Mouse (Mus musculus) midbrain, embryonic 13.5 days (tissue): ENCODE measurements around the gene Col9a1. TPM values are rescaled to one million over a fixed set of nuclear protein-coding genes. Genes with fewer than 3 reads are reported as not detected.

Experiments used
- ATAC-seq: fragments of 200-750 bp; cut with Nextera tagmentation; 2 replicates; pipeline ENCODE4 v1.8.0; 2017; ENCODE audit warnings: mild to moderate bottlenecking, moderate TSS enrichment, moderate library complexity
- H3K27ac ChIP-seq: fragments of 300-500 bp; sonication (generic); 2 replicates; pipeline ENCODE4 v1.5.1; 2015; ENCODE audit warnings: inconsistent platforms, mild to moderate bottlenecking, moderate library complexity
- H3K27me3 ChIP-seq: fragments of 300-500 bp; sonication (generic); 2 replicates; pipeline ENCODE4 v1.6.1; 2015; ENCODE audit warnings: mild to moderate bottlenecking, inconsistent platforms
- H3K36me3 ChIP-seq: fragments of 300-500 bp; sonication (generic); 2 replicates; pipeline ENCODE4 v1.6.1; 2015; ENCODE audit warnings: mild to moderate bottlenecking, inconsistent platforms
- H3K4me1 ChIP-seq: fragments of 300-500 bp; sonication (generic); replicated peaks from 2 replicates; pipeline ENCODE4 v1.6.1; 2015; ENCODE audit warnings: inconsistent platforms
- H3K4me2 ChIP-seq: fragments of 300-500 bp; sonication (generic); replicated peaks from 2 replicates; pipeline ENCODE4 v1.6.1; 2015; ENCODE audit warnings: moderate library complexity, mild to moderate bottlenecking, inconsistent platforms
- H3K4me3 ChIP-seq: fragments of 300-500 bp; sonication (generic); replicated peaks from 2 replicates; pipeline ENCODE4 v1.5.1; 2015; ENCODE audit warnings: mild to moderate bottlenecking, inconsistent platforms
- H3K9ac ChIP-seq: fragments of 300-500 bp; sonication (generic); replicated peaks from 2 replicates; pipeline ENCODE4 v1.6.1; 2015; ENCODE audit warnings: mild to moderate bottlenecking, inconsistent platforms
- H3K9me3 ChIP-seq: fragments of 300-500 bp; sonication (generic); 2 replicates; pipeline ENCODE4 v1.6.1; 2016; ENCODE audit warnings: mild to moderate bottlenecking, inconsistent platforms
- WGBS: fragments of 180-500 bp; shearing (Covaris S2); methylation state at CpG from one replicate; pipeline ENCODE4 v1.1.7; 2015; 5-methylcytosine and 5-hydroxymethylcytosine counted together
- polyA plus RNA-seq: library from polyadenylated mRNA; unstranded; fragments of >200 nt; fragmentation: Nextera tagmentation; extraction: Ambion mirVana; gene quantifications from 2 replicates; pipeline ENCODE4 v1.2.1, GENCODE M21; 2015

Gene Col9a1
- polyA plus RNA-seq, 1 experiment from 2014 or later: 0.81 TPM

DNA sequence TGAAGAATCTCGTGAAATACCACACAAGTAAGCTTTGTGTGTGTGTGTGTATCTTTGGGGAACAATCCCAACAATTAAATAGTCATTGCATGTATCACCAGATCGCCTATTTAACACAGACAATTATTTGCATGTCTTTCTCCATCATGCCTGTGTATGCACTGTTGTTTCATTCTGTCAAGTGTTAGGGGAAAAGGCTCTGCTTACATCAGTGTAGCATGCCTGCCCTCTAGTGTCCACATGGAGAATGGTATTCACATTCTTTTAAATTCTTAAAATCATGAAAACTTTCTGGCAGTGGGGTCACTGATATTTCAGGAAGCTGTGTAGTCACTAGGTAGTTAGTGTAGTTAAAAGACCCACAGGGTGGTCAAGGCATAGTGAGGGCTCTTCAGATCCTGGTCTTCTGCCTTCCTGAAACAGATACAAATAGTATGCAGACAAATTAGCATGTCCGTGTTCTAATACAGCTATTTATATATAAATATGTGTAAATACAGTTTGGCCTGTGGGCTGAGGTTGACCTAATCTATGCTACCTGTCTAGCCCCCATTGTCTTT is 71.8 kb downstream of the Col9a1 start:
- H3K4me1 ChIP-seq: peaks cover 10% of the 10 kb centered on the region
- H3K4me3 ChIP-seq: no peak overlapping the region
- WGBS: 52% methylated on average over 3 of the region's 3 CpGs
- no peaks in the 10 kb centered on the region for H3K27me3 ChIP-seq
- peak overlapping the region; percentile 25; the same call in 1 of the 2 replicates for H3K27ac ChIP-seq
- peak; percentile 83 for ATAC-seq
- H3K36me3 ChIP-seq: no peaks in the 10 kb centered on the region
- no peaks in the 10 kb centered on the region for H3K9me3 ChIP-seq
- H3K4me2 ChIP-seq: no peak overlapping the region
- H3K9ac ChIP-seq: no peak overlapping the region

DNA sequence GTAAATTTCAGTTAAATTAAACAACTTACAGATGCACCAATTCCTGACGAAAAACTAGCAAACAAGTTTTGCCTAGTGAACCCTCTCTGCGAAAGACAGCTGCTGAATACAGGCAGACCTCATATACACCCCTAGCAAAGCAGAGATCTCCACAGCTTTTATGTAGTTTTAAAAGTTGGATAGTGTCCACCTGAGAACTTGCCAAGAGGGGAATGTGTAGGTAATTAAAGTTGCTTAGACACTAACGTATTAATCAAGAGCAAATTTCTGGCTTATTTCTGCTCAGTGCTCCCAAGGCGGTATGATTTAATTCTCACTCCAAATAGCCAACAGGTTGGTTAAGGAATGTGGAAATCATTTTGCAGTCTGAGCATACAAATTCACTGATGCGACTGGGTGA is 80.6 kb downstream of the Col9a1 start:
- H3K4me2 ChIP-seq: no peak overlapping the region
- H3K4me3 ChIP-seq: no peak overlapping the region
- no peaks in the 10 kb centered on the region for H3K4me1 ChIP-seq
- ATAC-seq: no peak
- H3K9me3 ChIP-seq: no peaks in the 10 kb centered on the region
- no peak overlapping the region for H3K27ac ChIP-seq
- no peak overlapping the region for H3K9ac ChIP-seq
- H3K27me3 ChIP-seq: no peaks in the 10 kb centered on the region
- 82% methylated on average over 5 of the region's 5 CpGs for WGBS
- no peaks in the 10 kb centered on the region for H3K36me3 ChIP-seq

DNA sequence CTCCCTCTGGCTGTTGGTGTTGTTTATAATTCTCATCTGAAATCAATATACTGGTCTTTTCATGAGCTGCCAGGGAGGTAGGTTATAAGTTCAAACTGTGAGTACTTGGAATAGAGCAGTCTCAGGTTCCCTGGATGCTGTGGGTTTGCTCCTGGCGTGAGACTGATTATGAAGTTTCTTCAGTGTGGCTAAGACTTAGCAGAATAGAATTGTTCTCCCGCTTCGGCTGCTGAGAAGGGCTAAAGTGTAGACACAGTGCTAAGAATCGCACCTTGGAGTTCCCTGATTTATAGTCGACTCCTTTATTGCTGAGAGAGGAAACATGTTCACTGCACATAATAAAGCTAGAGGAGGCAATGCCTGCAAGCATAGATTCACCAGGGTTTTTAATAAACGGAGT is 82.0 kb downstream of the Col9a1 start:
- Histone ChIP-seq H3K4me2 (no peak overlapping the region), H3K9ac (no peak overlapping the region), H3K9me3 (no peaks in the 10 kb centered on the region), H3K27me3 (no peaks in the 10 kb centered on the region), H3K4me1 (no peaks in the 10 kb centered on the region), H3K4me3 (no peak overlapping the region), H3K27ac (no peak overlapping the region), H3K36me3 (no peaks in the 10 kb centered on the region)
- 79% methylated on average over 6 of the region's 6 CpGs for WGBS
- no peak for ATAC-seq

DNA sequence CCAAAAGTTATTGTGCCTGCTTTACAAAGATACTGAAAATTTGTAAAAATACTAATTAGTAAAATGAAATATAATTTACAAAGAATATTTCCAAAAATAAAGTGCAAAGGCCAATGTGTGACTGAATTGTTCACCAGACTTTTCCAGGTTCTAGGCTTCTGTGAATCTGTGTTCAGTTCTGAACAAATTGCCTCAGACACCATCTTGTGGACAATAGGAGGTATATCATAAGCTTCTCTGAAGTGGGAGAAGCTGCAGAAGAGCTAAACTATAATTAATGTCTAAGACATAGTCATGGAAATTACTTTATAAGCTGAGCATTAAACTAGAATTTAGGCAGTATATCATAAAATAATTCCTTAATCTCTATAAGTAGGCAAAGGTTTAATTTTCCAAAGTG is 83.8 kb downstream of the Col9a1 start:
- no peak overlapping the region for H3K9ac ChIP-seq
- no peak overlapping the region for H3K4me2 ChIP-seq
- no peaks in the 10 kb centered on the region for H3K4me1 ChIP-seq
- H3K27me3 ChIP-seq: no peaks in the 10 kb centered on the region
- H3K36me3 ChIP-seq: no peaks in the 10 kb centered on the region
- H3K4me3 ChIP-seq: no peak overlapping the region
- no peaks in the 10 kb centered on the region for H3K9me3 ChIP-seq
- ATAC-seq: no peak
- H3K27ac ChIP-seq: no peak overlapping the region

DNA sequence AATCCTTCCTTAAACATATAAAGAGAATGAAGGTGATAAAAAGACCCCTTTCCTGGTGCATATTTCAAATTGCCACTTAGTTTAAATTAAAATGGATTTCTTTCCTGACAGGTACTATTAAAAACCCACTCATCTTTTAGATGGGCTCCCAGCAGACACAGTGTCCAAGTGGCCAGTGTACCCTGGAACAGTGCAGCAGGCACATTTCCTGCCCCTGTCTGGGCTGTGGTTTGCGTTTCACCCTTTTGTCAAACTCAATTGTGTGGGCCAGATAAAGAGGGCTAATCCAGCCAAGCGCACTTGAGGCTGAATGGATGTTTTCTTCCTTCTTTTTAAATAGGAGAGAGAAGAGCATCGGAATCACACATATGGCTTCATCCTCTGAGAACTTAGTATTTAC is 89.6 kb downstream of the Col9a1 start:
- 6% methylated on average over 3 of the region's 3 CpGs for WGBS

DNA sequence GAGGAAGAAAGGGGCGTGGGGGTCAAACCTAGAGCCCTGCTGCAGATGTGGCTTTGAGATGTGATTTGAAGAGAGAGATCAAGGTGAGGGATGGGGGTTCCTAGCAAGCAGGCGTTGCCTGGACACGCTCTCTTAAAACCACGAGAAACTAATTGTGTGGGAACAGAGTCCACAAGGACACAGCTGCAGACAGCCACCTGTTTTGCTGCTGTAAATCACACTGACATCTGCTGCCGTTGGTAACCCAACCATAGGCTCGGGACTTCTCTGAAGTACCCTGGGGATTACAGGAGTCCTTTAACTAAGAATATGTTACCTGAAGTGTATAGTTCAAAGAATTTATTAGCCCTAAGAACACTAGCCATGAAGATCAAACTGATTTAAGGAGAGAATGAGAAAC is 109.0 kb downstream of the Col9a1 start:
- WGBS: 58% methylated on average over 6 of the region's 6 CpGs
- no peak for ATAC-seq

More for the DNA sequence above, 89.6 kb downstream of the Col9a1 start:
- Histone ChIP-seq H3K4me1 (peaks cover 3% of the 10 kb centered on the region; the same call in 1 of the 2 replicates), H3K27ac (no peak overlapping the region), H3K9ac (no peak overlapping the region), H3K9me3 (no peaks in the 10 kb centered on the region), H3K27me3 (no peaks in the 10 kb centered on the region), H3K4me3 (no peak overlapping the region), H3K4me2 (no peak overlapping the region), H3K36me3 (no peaks in the 10 kb centered on the region)
- no peak for ATAC-seq

DNA sequence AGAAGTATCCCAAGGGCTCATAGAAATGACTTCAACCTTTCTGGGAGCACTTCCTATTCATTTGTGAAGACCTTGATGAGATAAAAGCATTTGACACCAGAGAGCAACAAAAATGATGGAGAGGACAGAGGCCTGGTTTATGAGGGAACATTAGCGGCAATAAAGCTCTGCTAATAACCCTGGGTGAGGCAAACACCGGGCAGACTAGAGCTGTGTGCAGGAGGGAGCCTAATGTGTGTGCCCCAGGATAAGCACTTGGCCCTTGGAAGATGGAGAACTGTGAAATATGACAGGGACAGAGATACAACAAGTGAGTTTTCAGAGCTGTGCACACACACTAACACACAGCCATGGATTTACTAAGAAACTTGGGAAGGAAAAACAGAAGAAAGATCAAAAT is 115.1 kb downstream of the Col9a1 start:
- Histone ChIP-seq H3K4me1 (no peaks in the 10 kb centered on the region), H3K9ac (no peak overlapping the region), H3K4me3 (no peak overlapping the region), H3K27ac (no peak overlapping the region), H3K4me2 (no peak overlapping the region), H3K9me3 (no peaks in the 10 kb centered on the region), H3K36me3 (no peaks in the 10 kb centered on the region), H3K27me3 (no peaks in the 10 kb centered on the region)
- no peak for ATAC-seq
- WGBS: 85% methylated on average over 2 of the region's 2 CpGs

More for the DNA sequence above, 109.0 kb downstream of the Col9a1 start:
- Histone ChIP-seq H3K4me1 (no peaks in the 10 kb centered on the region), H3K27ac (no peak overlapping the region), H3K4me3 (no peak overlapping the region), H3K27me3 (no peaks in the 10 kb centered on the region), H3K36me3 (no peaks in the 10 kb centered on the region), H3K9me3 (no peaks in the 10 kb centered on the region), H3K4me2 (no peak overlapping the region), H3K9ac (no peak overlapping the region)

DNA sequence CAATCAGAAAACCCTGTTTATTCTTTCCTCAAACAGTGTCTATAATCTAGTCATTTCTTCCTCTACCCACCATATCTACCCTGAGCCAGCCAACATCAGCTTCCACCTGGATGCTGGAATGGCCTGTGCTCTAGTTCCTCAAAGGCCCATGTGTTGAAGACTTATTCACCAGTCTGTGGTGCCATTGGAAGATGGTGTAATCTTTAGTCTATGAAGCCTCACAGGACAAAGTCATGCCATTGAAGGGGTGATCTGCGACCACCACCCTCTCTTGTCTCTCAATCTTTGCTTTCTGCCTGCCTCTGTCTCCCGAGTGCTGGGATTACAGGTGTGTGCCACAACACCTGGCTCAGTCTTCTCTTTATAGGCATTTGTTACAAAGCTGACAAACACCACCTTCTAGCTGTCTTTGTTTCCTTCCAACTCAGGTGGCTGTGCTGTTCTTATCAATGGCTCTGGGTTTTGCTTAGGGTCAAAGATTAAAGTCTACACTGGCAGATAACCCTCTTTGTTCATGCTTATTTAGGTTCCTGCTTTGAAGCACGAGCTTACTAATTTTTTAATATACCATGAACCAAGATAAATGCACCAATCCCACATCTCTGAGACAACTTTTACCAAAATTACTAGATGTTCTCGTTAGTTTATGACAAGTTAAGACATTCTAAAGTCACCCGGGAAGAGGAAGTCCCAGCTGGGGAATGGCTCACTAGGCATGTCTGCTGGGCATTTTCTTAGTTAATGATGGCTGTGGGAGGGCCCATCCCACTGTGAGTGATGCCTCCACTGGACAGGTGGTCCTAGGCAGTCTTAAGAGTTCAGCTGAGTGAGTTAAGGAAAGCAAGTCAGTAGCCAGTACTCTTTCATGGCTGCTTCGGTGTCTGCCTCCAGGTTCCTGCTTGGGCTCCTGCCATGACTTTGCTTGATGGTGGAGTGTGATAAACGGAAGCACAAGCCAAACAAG is 117.9 kb downstream of the Col9a1 start:
- H3K9me3 ChIP-seq: no peaks in the 10 kb centered on the region
- 86% methylated on average over 7 of the region's 7 CpGs for WGBS
- no peaks in the 10 kb centered on the region for H3K4me1 ChIP-seq
- no peaks in the 10 kb centered on the region for H3K36me3 ChIP-seq
- H3K27ac ChIP-seq: no peak overlapping the region
- no peaks in the 10 kb centered on the region for H3K27me3 ChIP-seq
- H3K4me2 ChIP-seq: no peak overlapping the region
- no peak for ATAC-seq
- no peak overlapping the region for H3K9ac ChIP-seq
- H3K4me3 ChIP-seq: no peak overlapping the region

DNA sequence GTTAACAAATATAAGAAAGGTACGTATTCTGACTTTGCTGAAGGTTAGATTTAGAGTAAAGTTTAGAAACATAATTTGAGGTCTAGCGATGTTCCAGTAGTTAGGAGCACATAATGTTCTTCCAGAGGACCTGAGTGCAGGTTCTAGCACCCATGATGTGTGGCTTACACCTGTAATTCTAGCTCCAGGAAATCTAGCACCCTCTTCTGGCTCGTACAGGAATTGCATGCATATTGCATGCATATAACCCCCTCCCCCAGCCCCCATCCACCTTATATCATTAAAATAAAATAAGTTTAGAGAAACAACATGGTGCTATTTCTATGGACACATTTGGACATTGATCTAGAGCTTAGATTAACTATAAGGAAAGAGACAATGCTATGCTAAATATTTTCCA is 123.3 kb downstream of the Col9a1 start:
- no peak overlapping the region for H3K9ac ChIP-seq
- H3K4me3 ChIP-seq: no peak overlapping the region
- H3K4me1 ChIP-seq: no peaks in the 10 kb centered on the region
- ATAC-seq: no peak
- no peak overlapping the region for H3K4me2 ChIP-seq
- WGBS: 90% methylated on average over 3 of the region's 3 CpGs
- no peaks in the 10 kb centered on the region for H3K9me3 ChIP-seq
- H3K36me3 ChIP-seq: no peaks in the 10 kb centered on the region
- H3K27me3 ChIP-seq: no peaks in the 10 kb centered on the region
- H3K27ac ChIP-seq: no peak overlapping the region

Other genes with a start within 250 kb of the Col9a1 start
- gene Sdhaf4, start 172.0 kb upstream of the Col9a1 start, polyA plus RNA-seq: 106 and 112 TPM in 2 replicates
- gene Fam135a, start 77.3 kb upstream of the Col9a1 start, polyA plus RNA-seq: 33.1 and 33.9 TPM in 2 replicates